Mouse (Mus musculus): ENCODE data around the gene Mcm10. TPM values are rescaled to one million over a fixed set of nuclear protein-coding genes. Genes with fewer than 3 reads are reported as not detected.

Mcm10 gene
- polyA plus RNA-seq, 1 experiment from 2014 or later, result 67.5 TPM

DNA sequence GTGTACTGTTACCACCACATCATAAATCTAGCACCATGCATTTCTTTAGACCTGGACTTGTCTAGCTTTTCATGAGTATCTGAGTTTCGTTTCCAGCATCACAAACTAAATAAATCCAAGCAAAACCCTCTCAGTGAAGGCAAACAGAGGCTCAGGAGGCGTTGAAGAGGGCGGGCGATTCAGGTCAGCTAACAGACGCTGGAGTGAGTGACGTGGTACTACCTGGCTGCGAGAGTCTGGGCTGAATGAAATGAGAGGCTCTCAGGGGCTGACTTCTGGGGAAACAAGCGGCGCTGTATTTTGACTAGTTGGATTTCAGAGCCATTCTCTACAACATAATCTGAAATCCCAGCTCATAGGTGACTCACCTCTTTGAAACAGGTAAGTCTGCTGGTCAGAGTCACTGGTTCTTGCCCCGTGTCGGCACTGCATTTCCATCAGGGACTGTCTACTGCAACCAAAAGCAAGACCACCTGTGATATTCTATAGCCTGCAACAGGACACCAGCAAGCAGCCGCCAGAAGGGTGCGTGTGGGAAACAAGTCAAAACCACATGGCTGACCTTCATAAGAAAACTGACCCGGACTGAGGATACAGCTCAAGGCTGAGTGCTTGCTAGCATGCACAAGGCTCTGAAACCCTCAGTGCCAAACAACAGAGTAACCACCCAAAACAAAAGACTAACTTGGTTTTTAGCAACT lies 11.3 kb upstream of the Mcm10 start:
- Histone ChIP-seq H3K4me1 (replicated peaks; ENCODE audit: control insufficient read depth, insufficient read depth, low read length) (no peaks in the 10 kb centered on the region), H3K9ac (ENCODE audit: low read length) (no peak overlapping the region), H3K4me2 (ENCODE audit: low read depth, low read length, severe bottlenecking) (no peak overlapping the region), H3K36me3 (ENCODE audit: control insufficient read depth, insufficient read depth, low read length) (no peaks in the 10 kb centered on the region), H3K9me3 (ENCODE audit: control insufficient read depth, low read length) (no peaks in the 10 kb centered on the region), H3K27me3 (ENCODE audit: control insufficient read depth, insufficient read depth, low read length) (no peaks in the 10 kb centered on the region), H3K4me3 (ENCODE audit: low read depth, low read length) (no peak overlapping the region), H3K27ac (ENCODE audit: low read depth, low read length) (no peak overlapping the region)
- no peak for DNase-seq (ENCODE audit: low spot score)
- 83% methylated on average over 14 of the region's 14 CpGs for WGBS
- ATAC-seq (replicated peaks; ENCODE audit: low FRiP score), result no peak

DNA sequence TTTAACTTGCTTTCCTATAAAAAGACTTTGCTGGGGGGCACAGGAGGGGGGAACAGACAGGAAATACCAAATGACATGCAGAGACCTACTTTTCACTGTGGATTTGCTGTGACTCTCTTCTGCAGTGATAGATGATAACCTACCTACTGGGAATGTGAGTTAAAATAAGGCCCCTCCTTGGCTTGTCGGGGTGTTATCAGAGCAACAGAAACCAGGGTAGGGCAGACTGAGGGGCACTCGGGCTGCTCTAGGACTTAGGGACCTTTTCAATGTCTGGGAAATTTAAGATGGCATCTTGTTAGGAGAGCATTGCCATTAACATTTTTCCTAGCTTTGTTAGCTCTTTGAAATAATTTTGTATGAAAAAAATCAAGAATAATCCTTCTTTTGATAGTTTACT lies 10.7 kb upstream of the Mcm10 start:
- Histone ChIP-seq H3K9ac (ENCODE audit: low read length) (no peak overlapping the region), H3K27ac (ENCODE audit: low read depth, low read length) (no peak overlapping the region), H3K36me3 (ENCODE audit: control insufficient read depth, insufficient read depth, low read length) (no peaks in the 10 kb centered on the region), H3K4me1 (replicated peaks; ENCODE audit: control insufficient read depth, insufficient read depth, low read length) (no peaks in the 10 kb centered on the region), H3K9me3 (ENCODE audit: control insufficient read depth, low read length) (no peaks in the 10 kb centered on the region), H3K27me3 (ENCODE audit: control insufficient read depth, insufficient read depth, low read length) (no peaks in the 10 kb centered on the region), H3K4me3 (ENCODE audit: low read depth, low read length) (no peak overlapping the region), H3K4me2 (ENCODE audit: low read depth, low read length, severe bottlenecking) (no peak overlapping the region)
- 84% methylated on average over 2 of the region's 2 CpGs for WGBS
- DNase-seq (ENCODE audit: low spot score) (no peak), ATAC-seq (replicated peaks; ENCODE audit: low FRiP score) (no peak)

DNA sequence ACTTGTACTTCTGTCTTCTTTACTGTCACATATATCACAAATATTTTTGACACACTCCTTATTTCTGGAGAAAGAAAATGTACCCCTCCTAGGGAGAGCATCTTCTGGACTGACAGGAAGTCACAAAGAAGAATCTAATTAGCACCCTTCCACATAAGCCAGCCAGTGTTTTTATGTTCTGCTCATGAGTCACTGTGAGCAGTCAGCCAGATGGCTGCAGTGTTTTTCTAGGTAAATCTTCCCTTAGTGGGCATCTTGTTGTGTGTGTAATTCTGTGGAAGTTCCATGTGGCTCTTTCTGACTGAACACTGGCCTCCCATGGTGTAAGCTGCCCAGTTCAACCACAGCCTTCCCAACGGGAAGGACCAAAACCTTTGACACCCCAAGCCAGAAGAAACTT lies 7.1 kb upstream of the Mcm10 start:
- DNase-seq (ENCODE audit: low spot score) (no peak), ATAC-seq (replicated peaks; ENCODE audit: low FRiP score) (no peak)
- H3K4me3 ChIP-seq (ENCODE audit: low read depth, low read length), result no peak overlapping the region
- H3K9ac ChIP-seq (ENCODE audit: low read length), result no peak overlapping the region
- no peak overlapping the region for H3K27ac ChIP-seq (ENCODE audit: low read depth, low read length)
- no peaks in the 10 kb centered on the region for H3K4me1 ChIP-seq (replicated peaks; ENCODE audit: control insufficient read depth, insufficient read depth, low read length)
- no peaks in the 10 kb centered on the region for H3K36me3 ChIP-seq (ENCODE audit: control insufficient read depth, insufficient read depth, low read length)
- no peaks in the 10 kb centered on the region for H3K9me3 ChIP-seq (ENCODE audit: control insufficient read depth, low read length)
- H3K4me2 ChIP-seq (ENCODE audit: low read depth, low read length, severe bottlenecking), result no peak overlapping the region
- H3K27me3 ChIP-seq (ENCODE audit: control insufficient read depth, insufficient read depth, low read length), result no peaks in the 10 kb centered on the region
- WGBS, result 62% methylated on average over 1 of the region's 1 CpGs

DNA sequence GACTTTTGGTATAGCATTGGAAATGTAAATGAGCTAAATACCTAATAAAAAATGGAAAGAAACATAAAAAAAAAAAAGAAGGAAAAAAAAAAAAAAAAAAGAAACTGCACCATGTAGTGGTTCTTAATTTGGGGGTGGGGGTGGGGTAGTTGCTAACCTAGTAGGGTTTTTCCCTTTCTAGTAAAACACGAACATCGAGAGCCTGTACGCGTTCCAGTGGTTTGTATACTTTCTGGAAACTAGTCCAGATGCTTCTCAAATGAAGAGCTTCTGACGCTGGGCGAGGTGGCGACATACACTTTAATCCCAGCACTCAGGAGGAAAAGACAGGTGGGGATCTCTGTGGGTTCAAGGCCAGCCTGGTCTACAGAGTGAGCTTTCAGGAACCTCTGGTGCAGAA lies 4.3 kb upstream of the Mcm10 start:
- no peaks in the 10 kb centered on the region for H3K27me3 ChIP-seq (ENCODE audit: control insufficient read depth, insufficient read depth, low read length)
- H3K9ac ChIP-seq (ENCODE audit: low read length), result no peak overlapping the region
- no peak overlapping the region for H3K4me2 ChIP-seq (ENCODE audit: low read depth, low read length, severe bottlenecking)
- no peak overlapping the region for H3K27ac ChIP-seq (ENCODE audit: low read depth, low read length)
- ATAC-seq (replicated peaks; ENCODE audit: low FRiP score), result no peak
- H3K4me1 ChIP-seq (replicated peaks; ENCODE audit: control insufficient read depth, insufficient read depth, low read length), result no peaks in the 10 kb centered on the region; the same call in 1 of the 2 replicates
- H3K9me3 ChIP-seq (ENCODE audit: control insufficient read depth, low read length), result no peaks in the 10 kb centered on the region
- WGBS, result 91% methylated on average over 7 of the region's 7 CpGs
- DNase-seq (ENCODE audit: low spot score), result no peak
- H3K36me3 ChIP-seq (ENCODE audit: control insufficient read depth, insufficient read depth, low read length), result no peaks in the 10 kb centered on the region
- no peak overlapping the region for H3K4me3 ChIP-seq (ENCODE audit: low read depth, low read length)

DNA sequence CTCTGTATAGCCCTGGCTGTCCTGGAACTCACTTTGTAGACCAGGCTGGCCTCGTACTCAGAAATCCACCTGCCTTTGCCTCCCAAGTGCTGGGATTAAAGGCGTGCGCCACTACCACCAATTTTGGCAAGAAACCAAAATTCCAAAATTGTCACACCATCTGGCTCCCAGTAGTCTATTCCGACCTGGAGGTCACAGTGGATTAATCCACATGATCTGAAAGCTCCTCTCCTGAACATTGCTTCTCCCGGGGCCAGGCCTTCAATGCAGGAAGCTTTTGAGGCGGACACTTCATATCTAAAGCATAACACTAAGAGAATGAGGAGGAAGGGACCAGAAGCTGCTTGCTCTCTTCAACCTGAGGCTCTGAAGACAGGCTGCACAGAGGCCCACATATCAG lies 2.9 kb upstream of the Mcm10 start:
- no peak for ATAC-seq (replicated peaks; ENCODE audit: low FRiP score)
- Histone ChIP-seq H3K36me3 (ENCODE audit: control insufficient read depth, insufficient read depth, low read length) (no peaks in the 10 kb centered on the region), H3K4me3 (ENCODE audit: low read depth, low read length) (no peak overlapping the region), H3K27ac (ENCODE audit: low read depth, low read length) (no peak overlapping the region), H3K9me3 (ENCODE audit: control insufficient read depth, low read length) (no peaks in the 10 kb centered on the region), H3K4me1 (replicated peaks; ENCODE audit: control insufficient read depth, insufficient read depth, low read length) (peaks cover 3% of the 10 kb centered on the region; the same call in 1 of the 2 replicates), H3K9ac (ENCODE audit: low read length) (no peak overlapping the region), H3K27me3 (ENCODE audit: control insufficient read depth, insufficient read depth, low read length) (no peaks in the 10 kb centered on the region), H3K4me2 (ENCODE audit: low read depth, low read length, severe bottlenecking) (no peak overlapping the region)
- DNase-seq (ENCODE audit: low spot score), result no peak
- WGBS, result 86% methylated on average over 6 of the region's 6 CpGs

DNA sequence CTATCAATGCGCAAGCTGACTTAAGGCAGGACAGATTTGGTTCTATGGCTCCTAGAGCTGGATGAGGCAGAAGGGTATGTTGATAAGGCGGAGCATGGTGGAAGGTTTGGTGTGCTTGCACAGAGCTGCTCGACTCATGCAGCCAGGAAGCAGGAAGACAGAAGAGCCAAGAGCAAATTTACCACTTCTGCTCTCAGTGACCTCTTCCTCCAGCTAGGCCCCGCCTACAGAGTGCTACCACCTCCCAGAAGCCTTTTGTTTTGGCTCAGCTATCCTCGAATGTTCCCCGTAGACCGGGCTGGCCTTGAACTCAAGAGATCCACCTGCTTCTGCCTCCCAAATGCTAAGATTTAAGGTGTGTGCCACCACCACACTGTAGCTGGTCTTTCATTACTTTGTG lies 2.0 kb upstream of the Mcm10 start:
- H3K36me3 ChIP-seq (ENCODE audit: control insufficient read depth, insufficient read depth, low read length), result no peaks in the 10 kb centered on the region
- WGBS, result 87% methylated on average over 7 of the region's 7 CpGs
- no peak for ATAC-seq (replicated peaks; ENCODE audit: low FRiP score)

DNA sequence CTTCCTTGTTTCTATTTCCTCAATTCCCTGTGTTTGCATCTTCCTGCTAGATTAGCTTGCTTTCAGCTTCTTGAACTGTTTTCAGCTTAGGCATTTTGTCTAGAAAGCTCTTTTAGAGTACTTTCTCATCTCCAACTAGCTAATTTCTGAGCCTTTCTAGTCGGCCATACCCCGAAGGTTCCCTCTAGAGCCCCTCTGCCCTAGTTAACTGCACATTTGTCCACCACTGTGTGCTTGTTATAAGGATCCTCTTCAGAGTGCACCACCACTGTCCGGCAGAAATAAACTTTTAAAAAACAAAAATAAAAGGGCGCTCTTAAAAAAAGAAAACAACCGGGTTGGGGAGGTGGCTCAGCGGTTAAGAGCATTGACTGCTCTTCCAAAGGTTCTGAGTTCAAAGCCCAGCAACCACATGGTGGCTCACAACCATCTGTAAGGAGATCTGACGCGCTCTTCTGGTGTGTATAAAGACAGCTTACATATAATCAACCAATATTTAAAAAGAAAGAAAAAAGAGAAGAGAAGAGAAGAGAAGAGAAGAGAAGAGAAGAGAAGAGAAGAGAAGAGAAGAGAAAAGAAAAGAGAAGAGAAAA lies 597 bp downstream of the Mcm10 start:
- DNase-seq (ENCODE audit: low spot score) (no peak), ATAC-seq (replicated peaks; ENCODE audit: low FRiP score) (peak; percentile 15; the same call in 1 of the 2 replicates)
- H3K4me3 ChIP-seq (ENCODE audit: low read depth, low read length), result peak overlapping the region; percentile 71
- no peaks in the 10 kb centered on the region for H3K27me3 ChIP-seq (ENCODE audit: control insufficient read depth, insufficient read depth, low read length)
- H3K4me1 ChIP-seq (replicated peaks; ENCODE audit: control insufficient read depth, insufficient read depth, low read length), result peaks cover 3% of the 10 kb centered on the region; the same call in 1 of the 2 replicates
- H3K9me3 ChIP-seq (ENCODE audit: control insufficient read depth, low read length), result no peaks in the 10 kb centered on the region
- peak overlapping the region; percentile 79 for H3K9ac ChIP-seq (ENCODE audit: low read length)
- peak overlapping the region; percentile 60 for H3K4me2 ChIP-seq (ENCODE audit: low read depth, low read length, severe bottlenecking)
- H3K27ac ChIP-seq (ENCODE audit: low read depth, low read length), result no peak overlapping the region; the same call in 1 of the 2 replicates
- H3K36me3 ChIP-seq (ENCODE audit: control insufficient read depth, insufficient read depth, low read length), result peaks cover 15% of the 10 kb centered on the region
- 14% methylated on average over 8 of the region's 8 CpGs for WGBS

More for the DNA sequence above, 2.0 kb upstream of the Mcm10 start:
- H3K4me2 ChIP-seq (ENCODE audit: low read depth, low read length, severe bottlenecking), result no peak overlapping the region
- no peak for DNase-seq (ENCODE audit: low spot score)
- H3K27me3 ChIP-seq (ENCODE audit: control insufficient read depth, insufficient read depth, low read length), result no peaks in the 10 kb centered on the region
- no peaks in the 10 kb centered on the region for H3K9me3 ChIP-seq (ENCODE audit: control insufficient read depth, low read length)
- no peak overlapping the region for H3K27ac ChIP-seq (ENCODE audit: low read depth, low read length)
- peaks cover 3% of the 10 kb centered on the region; the same call in 1 of the 2 replicates for H3K4me1 ChIP-seq (replicated peaks; ENCODE audit: control insufficient read depth, insufficient read depth, low read length)
- no peak overlapping the region for H3K4me3 ChIP-seq (ENCODE audit: low read depth, low read length)
- no peak overlapping the region for H3K9ac ChIP-seq (ENCODE audit: low read length)

DNA sequence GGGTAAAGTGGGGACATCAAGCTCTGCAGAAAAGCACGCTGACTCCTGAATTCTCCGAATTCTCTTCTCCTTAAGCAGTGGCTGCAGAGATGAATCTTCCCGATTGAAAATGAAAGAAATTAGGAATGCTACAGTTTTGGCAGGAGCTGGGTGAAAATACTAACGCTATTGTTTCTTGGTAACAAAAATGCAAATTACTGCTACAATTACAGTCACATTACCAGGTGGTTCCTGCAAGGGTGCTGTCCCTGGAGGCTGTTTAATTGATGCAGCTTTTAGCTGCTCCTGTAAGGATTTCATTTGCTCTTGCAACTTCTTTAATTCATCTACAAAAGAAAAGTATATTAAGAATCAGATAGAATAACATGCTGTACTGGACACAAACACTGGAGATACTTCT lies 5.5 kb downstream of the Mcm10 start:
- no peak for DNase-seq (ENCODE audit: low spot score)
- no peaks in the 10 kb centered on the region for H3K9me3 ChIP-seq (ENCODE audit: control insufficient read depth, low read length)
- peaks cover 22% of the 10 kb centered on the region for H3K36me3 ChIP-seq (ENCODE audit: control insufficient read depth, insufficient read depth, low read length)

DNA sequence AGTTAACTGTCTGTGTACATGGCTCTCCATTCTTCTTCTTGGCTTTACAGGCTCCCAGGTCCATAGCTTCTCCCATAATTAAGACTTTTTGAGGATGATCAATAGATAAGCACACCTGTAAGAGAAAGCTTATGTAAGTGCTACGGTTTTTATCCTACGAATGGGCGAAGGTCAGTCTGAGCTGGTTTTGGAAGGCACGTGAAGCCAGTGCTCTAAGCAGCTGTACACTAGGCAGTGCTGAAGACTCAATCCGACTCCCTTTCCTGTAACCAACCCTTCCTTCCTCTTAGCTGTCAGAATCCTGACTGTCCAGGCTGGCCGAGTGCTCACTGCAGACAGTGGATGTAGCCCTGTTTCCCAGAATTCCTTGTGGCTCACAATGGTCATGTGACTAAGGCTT lies 11.3 kb downstream of the Mcm10 start:
- Histone ChIP-seq H3K27ac (ENCODE audit: low read depth, low read length) (no peak overlapping the region), H3K9me3 (ENCODE audit: control insufficient read depth, low read length) (no peaks in the 10 kb centered on the region), H3K27me3 (ENCODE audit: control insufficient read depth, insufficient read depth, low read length) (no peaks in the 10 kb centered on the region), H3K9ac (ENCODE audit: low read length) (no peak overlapping the region), H3K4me3 (ENCODE audit: low read depth, low read length) (no peak overlapping the region), H3K4me2 (ENCODE audit: low read depth, low read length, severe bottlenecking) (no peak overlapping the region), H3K36me3 (ENCODE audit: control insufficient read depth, insufficient read depth, low read length) (peaks cover 12% of the 10 kb centered on the region; the same call in 1 of the 2 replicates), H3K4me1 (replicated peaks; ENCODE audit: control insufficient read depth, insufficient read depth, low read length) (no peaks in the 10 kb centered on the region)
- 93% methylated on average over 6 of the region's 6 CpGs for WGBS
- no peak for DNase-seq (ENCODE audit: low spot score)
- no peak for ATAC-seq (replicated peaks; ENCODE audit: low FRiP score)

More for the DNA sequence above, 5.5 kb downstream of the Mcm10 start:
- no peak for ATAC-seq (replicated peaks; ENCODE audit: low FRiP score)
- no peak overlapping the region for H3K9ac ChIP-seq (ENCODE audit: low read length)
- WGBS, result 93% methylated on average over 4 of the region's 4 CpGs
- H3K4me1 ChIP-seq (replicated peaks; ENCODE audit: control insufficient read depth, insufficient read depth, low read length), result peaks cover 3% of the 10 kb centered on the region; the same call in 1 of the 2 replicates
- H3K4me2 ChIP-seq (ENCODE audit: low read depth, low read length, severe bottlenecking), result no peak overlapping the region
- H3K4me3 ChIP-seq (ENCODE audit: low read depth, low read length), result no peak overlapping the region
- H3K27me3 ChIP-seq (ENCODE audit: control insufficient read depth, insufficient read depth, low read length), result no peaks in the 10 kb centered on the region
- no peak overlapping the region for H3K27ac ChIP-seq (ENCODE audit: low read depth, low read length)

Measured in forebrain, embryonic 11.5 days (tissue).